ENCODE assay signal across 10 mouse cellular contexts in genomic region chr5:135550910-135551309, GRCm38 (mm10). TPM values are rescaled to one million over a fixed set of nuclear protein-coding genes. Genes with fewer than 3 reads are reported as not detected.
DNase-seq lines count a peak whose midpoint lies in the region; ATAC-seq and TF ChIP-seq lines count a peak whose summit lies in the region.
"Had no signal": no experiment of that assay in that cellular context is flagged by ENCODE, and none has a peak within 500 bp of the region (broad histone marks: within the 10 kb centered on the region; RNA-seq: fewer than 3 reads in every experiment).

No protein-coding gene starts in this region.

- H3K36me3 ChIP-seq in intestine, embryonic 15.5 days, result no peaks in the 10 kb centered on the region

- no peaks in the 10 kb centered on the region for H3K4me1 ChIP-seq in intestine, embryonic 15.5 days (replicated peaks)

- no peak overlapping the region for H3K27ac ChIP-seq in left cerebral cortex, adult 2 months
- no peak overlapping the region for H3K27ac ChIP-seq in intestine, embryonic 15.5 days

- H3K4me2 ChIP-seq in intestine, embryonic 15.5 days (replicated peaks), result no peak overlapping the region

- H3K27me3 ChIP-seq in intestine, embryonic 15.5 days (replicated peaks), result no peaks in the 10 kb centered on the region

- peak; percentile 24 for DNase-seq in adrenal gland, postnatal 10 days
- DNase-seq in adrenal gland, adult 18-20 months (ENCODE audit: low spot score in 2 of 2), result no peak
- peak in 1 of 2 experiments; percentile 32 for DNase-seq in left cerebral cortex, adult 2 months (ENCODE audit: extremely low spot score in 1 of 2, low spot score in 2 of 2)
- no peak for DNase-seq in left cerebral cortex, adult 11 months (ENCODE audit: low spot score)
- peak; percentile 44 for DNase-seq in ES-CJ7 (ENCODE audit: low read depth, low spot score)
- peak; percentile 71 for DNase-seq in induced T-regulatory cell, adult 2 months (ENCODE audit: low read depth)
- no peak for DNase-seq in gastrocnemius, postnatal 10 days

- H3K9ac ChIP-seq in intestine, embryonic 15.5 days, result no peak overlapping the region

- 27% methylated on average over 3 of the region's 3 CpGs for WGBS in intestine, embryonic 15.5 days

- peak; percentile 69 for TF ChIP-seq CTCF in left cerebral cortex, adult 2 months (IDR thresholded peaks at IDR 0.05)

- intact Hi-C loops in left cerebral cortex, adult 2 months (cut with DNase I), result loop anchor here (2.0 to 5.0 kb wide), 2 partner anchors 62 to 211 kb away; no protein-coding TSS in a partner anchor

- no peak overlapping the region for H3K4me3 ChIP-seq in left cerebral cortex, adult 2 months
- H3K4me3 ChIP-seq in intestine, embryonic 15.5 days (replicated peaks), result no peak overlapping the region
- H3K4me3 ChIP-seq: erythroblast, embryonic 14.5 days had no signal

- no peak for ATAC-seq in intestine, embryonic 15.5 days

- no peaks in the 10 kb centered on the region for H3K9me3 ChIP-seq in intestine, embryonic 15.5 days

RNA-seq across cellular contexts. Expression of gene Hip1, which starts 6.0 kb away (rescaled TPM):
- total RNA-seq in adrenal gland, postnatal 10 days (2021), result 10 to 100 TPM; 33.7 to 39.3 TPM
- total RNA-seq in adrenal gland, adult 18-20 months (2021), result 10 to 100 TPM; 19.7 to 24.4 TPM
- 10 to 100 TPM; 48.7 to 51.9 TPM for total RNA-seq in left cerebral cortex, adult 2 months (2021)
- 10 to 100 TPM; 82.8 to 92.7 TPM for total RNA-seq in gastrocnemius, postnatal 10 days (2021)
- polyA plus RNA-seq in intestine, embryonic 15.5 days (2015; fragmentation: Nextera tagmentation; extraction: Ambion mirVana), result 20.1 and 20.9 TPM in 2 replicates
- polyA plus RNA-seq: erythroblast, embryonic 14.5 days had no signal

RNA-seq across cellular contexts. Expression of gene Ccl26, which starts 12.5 kb away (rescaled TPM):
- total RNA-seq in adrenal gland, postnatal 10 days (2021), result not detected
- not detected for total RNA-seq in adrenal gland, adult 18-20 months (2021)
- total RNA-seq in left cerebral cortex, adult 2 months (2021), result not detected
- total RNA-seq in gastrocnemius, postnatal 10 days (2021), result not detected
- not detected in 2 replicates for polyA plus RNA-seq in intestine, embryonic 15.5 days (2015; fragmentation: Nextera tagmentation; extraction: Ambion mirVana)
- total RNA-seq: layer of hippocampus, postnatal 10 days had no signal
- polyA plus RNA-seq: erythroblast, embryonic 14.5 days had no signal

RNA-seq across cellular contexts. Expression of gene Ccl24, which starts 21.9 kb away (rescaled TPM):
- 1 to 10 TPM; 3.6 to 4.0 TPM for total RNA-seq in adrenal gland, postnatal 10 days (2021)
- 1 to 10 TPM in 1 of 2 experiments, not detected in 1; 2.1 TPM for total RNA-seq in adrenal gland, adult 18-20 months (2021)
- total RNA-seq in left cerebral cortex, adult 2 months (2021), result under 1 TPM in 1 of 2 experiments, not detected in 1; 0.68 TPM
- total RNA-seq in gastrocnemius, postnatal 10 days (2021), result 1 to 10 TPM; 1.7 to 3.2 TPM
- polyA plus RNA-seq in intestine, embryonic 15.5 days (2015; fragmentation: Nextera tagmentation; extraction: Ambion mirVana), result 19.0 and 22.5 TPM in 2 replicates
- total RNA-seq: layer of hippocampus, postnatal 10 days had no signal

Comparison
In these comparisons a context has a peak if more than half of its experiments do, and no peak if none do; other contexts are left out.
1. DNase-seq: peak in adrenal gland, postnatal 10 days (single experiment), ES-CJ7 (single experiment) and induced T-regulatory cell, adult 2 months (single experiment); none in adrenal gland, adult 18-20 months (0 of 2), left cerebral cortex, adult 11 months (single experiment) and gastrocnemius, postnatal 10 days (single experiment).